Mouse (Mus musculus) gastrocnemius, adult 8-10 months (tissue): ENCODE data around the gene Hist1h2ab. TPM values are rescaled to one million over a fixed set of nuclear protein-coding genes. Genes with fewer than 3 reads are reported as not detected.
"Not testable (repeated sequence)": the region's sequence is repeated elsewhere in the genome, so short reads cannot be mapped to it uniquely, and the experiment has no call there.

Experiments used
- DNase-seq, 2 experiments: peaks; one replicate each; pipeline ENCODE4 v3.0.0; 2022; ENCODE audit warnings: low spot score in 2 of 2
- total RNA-seq, 4 experiments: library from RNA; stranded (reverse); gene quantifications; 2 replicates each; pipeline ENCODE4 v1.2.4; 2022

Hist1h2ab gene
- total RNA-seq, 4 experiments from 2014 or later: 0.97 to 4.9 (median 3.5) TPM; not detected in 1

DNA sequence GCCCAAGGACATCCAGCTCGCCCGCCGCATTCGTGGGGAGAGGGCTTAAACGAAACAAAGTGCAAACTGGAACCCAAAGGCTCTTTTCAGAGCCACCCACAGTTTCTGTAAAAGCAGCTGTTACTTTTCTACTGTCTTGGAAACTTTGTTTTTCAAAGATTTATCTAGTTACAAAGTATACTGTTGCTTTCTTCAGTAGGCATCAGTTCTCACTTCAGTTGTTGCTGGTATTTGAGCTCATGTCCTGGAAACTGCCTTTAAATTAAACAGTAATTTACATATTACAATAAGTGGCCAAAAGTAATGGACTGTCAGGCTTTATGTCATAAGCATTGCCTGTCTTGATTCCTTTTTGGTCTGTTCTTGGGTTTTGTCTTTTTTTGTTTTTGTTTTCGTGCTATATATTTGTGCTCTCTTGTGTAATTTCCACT, 1.8 kb downstream of the Hist1h2ab start:
- no peak for DNase-seq

DNA sequence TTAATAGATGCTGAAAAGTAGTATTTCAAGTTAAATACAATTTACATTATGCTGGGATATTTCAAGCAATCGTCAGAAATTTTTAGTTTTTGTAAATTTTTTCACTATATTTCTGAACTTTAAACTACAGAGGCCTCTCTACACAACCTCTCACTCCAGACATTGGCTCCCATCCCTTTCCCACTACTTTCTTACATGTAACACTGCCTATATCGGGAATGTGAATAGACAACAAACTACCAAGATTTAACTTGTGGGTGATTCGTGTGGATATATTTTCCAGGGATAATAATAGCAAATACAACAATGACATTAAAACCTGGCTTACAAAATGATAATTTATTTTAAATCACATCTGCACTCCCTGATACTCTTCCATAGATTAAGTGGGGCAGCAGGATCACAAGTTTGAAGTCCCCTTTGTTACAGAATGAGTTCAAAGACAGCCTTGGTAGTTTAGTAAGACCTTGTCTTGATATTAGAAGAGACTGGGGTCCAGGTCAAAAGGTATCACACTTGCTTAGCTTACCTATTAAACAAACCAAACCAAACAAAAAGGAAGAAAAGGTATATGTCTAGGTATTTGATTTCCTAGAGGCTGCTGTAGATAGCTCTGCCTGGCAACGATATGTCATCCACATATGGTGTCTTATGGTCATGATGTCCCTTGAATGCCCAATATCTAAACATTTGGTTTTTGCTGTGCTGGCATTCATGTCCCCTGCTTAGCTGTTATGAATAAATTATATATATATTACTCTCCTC, 2.6 kb downstream of the Hist1h2ab start:
- DNase-seq: no peak

DNA sequence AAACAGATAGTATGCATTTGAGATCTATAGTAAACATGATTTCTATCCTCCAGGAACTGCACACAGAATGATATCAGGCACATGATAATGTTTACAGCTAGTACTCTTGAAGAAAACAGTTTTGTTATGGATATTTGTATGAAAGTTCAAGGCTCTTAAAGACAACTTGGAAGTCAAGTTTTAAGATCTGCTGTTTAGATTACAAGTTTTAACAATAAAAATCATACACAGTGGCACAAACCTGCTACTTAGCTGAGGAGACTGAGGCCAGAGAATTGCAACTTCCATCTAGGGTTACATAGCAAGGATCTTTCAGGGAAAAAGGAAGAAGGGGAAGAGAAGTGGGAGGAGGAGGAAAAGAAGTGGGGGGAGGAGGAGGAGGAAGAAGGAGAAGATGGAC, 4.1 kb downstream of the Hist1h2ab start:
- no peak for DNase-seq

DNA sequence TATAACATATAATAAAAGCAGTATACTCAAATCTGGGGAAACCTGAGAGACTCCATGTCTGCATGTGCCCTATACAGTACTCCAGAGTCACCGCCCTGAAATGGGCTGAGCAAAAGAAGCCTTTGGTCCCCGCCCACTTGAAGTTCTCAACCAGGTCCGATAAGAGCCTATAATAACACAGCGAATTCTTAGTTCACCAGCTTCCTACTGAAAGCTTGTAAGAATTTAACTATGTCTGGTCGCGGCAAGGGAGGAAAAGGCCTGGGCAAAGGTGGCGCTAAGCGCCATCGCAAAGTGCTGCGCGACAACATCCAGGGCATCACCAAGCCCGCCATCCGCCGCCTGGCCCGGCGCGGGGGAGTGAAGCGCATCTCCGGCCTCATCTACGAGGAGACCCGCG, 5.9 kb downstream of the Hist1h2ab start, which contains the start of gene Hist1h4b:
Gene Hist1h4b (plus strand): TSS at position 224 of the 400 bp plus-strand sequence.
- peak in 1 of 2 experiments; percentile 17 for DNase-seq

DNA sequence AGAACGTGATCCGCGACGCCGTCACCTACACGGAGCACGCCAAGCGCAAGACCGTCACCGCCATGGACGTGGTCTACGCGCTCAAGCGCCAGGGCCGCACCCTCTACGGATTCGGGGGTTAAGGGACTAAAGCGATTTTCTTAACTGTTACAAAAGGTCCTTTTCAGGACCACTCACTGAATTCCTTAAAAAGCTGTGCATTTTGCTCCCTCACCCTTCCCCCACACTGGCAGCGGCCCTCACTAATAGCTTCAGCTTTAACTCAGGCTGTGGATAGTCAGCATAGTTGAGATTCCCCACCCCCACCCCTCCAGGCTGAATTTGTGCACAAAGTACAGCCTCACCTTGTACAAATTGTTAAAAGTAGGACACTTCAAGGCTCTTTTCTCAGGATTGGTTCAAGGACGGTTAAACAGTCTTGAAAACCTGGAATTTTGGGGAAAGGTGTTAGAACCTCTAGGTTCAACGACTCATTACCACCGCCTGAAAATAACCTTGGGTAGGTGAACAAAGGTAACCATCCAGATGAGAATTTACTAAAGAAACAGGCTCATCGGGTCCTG, 6.4 kb downstream of the Hist1h2ab start:
- DNase-seq: no peak

DNA sequence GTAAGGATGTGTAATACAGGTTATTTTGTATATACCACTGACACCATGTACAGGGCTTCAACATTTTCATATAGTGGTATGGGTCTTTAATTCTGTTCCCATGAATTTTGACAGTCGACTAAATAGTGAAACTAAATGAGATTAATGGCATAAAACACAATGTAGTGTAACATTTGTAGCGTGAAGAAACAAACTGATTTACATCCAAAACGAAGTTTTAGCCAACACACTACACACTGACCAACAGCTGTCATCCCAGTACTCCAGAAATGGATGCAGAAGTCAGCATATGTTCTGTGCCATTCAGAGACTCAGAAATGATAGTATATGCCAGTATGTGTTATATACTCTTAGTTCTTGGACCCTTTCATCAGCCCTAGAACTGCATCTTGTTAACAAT, 7.0 kb downstream of the Hist1h2ab start:
- no peak for DNase-seq

DNA sequence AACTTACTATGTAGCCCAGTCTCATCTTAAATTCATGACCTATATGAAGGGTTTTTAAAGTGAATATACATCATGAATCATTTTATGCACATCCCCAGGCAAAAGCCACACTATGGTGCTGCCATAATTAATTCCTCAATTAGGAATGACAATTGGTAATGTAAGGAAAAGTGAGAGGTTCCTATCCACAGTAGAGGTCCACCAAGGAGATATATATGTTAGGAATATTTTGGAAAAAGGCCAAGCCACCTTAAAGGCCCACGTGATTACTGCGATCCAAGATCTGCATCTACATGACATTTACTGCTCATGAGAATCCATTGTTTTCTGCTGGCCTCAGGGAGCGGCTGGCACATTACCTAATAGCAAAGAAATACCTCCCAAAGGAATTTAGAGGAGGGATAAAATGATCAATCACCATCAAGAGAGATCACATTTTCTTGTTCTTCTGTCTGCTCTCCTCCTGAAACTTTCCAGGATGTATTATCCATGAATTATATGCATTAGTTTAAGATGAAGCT, 8.4 kb downstream of the Hist1h2ab start:
- DNase-seq: no peak

DNA sequence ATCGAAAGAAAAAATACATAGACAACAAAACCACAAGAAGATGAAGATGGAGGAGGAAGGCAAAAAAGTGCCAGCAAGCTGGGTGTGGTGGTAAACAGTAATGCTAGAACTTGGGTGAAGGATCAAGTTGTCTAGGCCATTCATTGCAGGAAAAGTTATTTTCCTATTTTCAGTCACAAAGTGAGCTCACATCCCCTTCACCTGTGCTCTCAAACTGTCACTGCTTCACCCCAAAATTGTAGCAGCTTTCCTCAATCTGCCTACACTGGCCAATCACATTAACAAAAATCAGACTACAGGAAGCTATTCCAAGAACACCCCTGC, 9.0 kb downstream of the Hist1h2ab start:
- no peak for DNase-seq

DNA sequence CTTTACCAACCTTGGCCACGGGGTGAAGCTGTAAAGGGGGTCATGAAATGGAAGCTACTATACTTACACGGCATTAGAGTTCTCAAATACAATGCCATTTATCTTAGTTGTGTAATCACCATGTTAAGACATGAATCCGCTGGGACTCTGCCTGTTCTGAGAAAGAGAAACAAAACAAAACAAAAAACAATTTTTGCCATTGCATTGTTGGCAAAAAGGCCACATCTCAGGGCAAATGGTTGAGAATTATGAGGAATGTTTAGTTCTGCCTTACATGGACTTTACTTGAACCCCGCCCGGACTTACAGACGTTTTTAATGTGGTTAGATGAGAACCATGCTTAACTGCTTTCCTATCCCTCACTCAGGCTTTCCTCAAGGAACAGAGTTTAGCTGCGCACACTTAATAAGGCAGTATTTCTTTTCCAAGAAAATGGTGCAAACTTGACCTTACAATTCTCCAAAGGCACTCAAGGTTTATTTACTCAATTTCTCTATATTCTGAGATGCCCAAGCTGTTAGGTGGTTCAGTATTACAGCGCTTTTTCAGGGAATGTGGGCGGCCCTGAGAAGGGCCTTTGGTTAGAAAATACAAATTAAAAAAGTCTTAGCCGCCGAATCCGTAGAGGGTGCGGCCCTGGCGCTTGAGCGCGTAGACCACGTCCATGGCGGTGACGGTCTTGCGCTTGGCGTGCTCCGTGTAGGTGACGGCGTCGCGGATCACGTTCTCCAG, 9.5 kb downstream of the Hist1h2ab start:
- no peak for DNase-seq

DNA sequence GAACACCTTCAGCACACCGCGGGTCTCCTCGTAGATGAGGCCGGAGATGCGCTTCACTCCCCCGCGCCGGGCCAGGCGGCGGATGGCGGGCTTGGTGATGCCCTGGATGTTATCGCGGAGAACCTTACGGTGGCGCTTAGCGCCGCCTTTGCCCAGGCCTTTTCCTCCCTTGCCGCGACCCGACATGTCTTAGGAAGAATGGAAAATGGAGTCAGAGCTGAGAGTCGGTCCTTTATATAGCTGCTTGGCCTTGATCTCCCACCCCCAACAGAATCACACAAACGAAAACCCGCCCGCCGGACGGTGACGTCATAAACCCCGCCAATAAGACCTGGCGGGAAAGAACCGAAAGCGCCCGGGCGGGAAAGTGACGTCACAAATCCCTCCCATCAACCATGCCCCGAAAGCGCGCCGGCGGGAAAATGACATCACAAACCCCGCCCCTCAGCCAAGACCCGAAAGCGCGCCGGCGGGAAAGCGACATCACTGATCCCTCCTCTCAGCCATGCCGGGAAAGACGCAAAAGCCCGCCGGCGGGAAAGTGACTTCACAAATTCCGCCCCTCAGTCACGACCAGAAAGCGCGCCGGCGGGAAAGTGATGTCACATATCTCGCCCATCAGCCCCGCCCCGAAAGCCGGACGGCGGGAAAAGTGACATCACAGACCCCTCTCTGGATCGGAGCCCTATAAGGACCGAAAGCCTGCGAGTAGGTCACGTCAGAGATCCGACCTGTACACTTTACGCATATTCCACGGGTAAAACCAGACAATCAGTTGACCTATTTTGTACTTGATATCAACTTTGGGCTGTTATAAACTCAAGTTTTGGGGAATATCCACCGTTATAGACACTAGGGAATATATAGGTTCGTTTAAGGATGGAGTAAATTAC, 10.3 kb downstream of the Hist1h2ab start, which contains the start of gene Hist1h4a:
Gene Hist1h4a (minus strand): TSS at position 259 of the 893 bp plus-strand sequence.
- peak; percentile 82 to 87 for DNase-seq

DNA sequence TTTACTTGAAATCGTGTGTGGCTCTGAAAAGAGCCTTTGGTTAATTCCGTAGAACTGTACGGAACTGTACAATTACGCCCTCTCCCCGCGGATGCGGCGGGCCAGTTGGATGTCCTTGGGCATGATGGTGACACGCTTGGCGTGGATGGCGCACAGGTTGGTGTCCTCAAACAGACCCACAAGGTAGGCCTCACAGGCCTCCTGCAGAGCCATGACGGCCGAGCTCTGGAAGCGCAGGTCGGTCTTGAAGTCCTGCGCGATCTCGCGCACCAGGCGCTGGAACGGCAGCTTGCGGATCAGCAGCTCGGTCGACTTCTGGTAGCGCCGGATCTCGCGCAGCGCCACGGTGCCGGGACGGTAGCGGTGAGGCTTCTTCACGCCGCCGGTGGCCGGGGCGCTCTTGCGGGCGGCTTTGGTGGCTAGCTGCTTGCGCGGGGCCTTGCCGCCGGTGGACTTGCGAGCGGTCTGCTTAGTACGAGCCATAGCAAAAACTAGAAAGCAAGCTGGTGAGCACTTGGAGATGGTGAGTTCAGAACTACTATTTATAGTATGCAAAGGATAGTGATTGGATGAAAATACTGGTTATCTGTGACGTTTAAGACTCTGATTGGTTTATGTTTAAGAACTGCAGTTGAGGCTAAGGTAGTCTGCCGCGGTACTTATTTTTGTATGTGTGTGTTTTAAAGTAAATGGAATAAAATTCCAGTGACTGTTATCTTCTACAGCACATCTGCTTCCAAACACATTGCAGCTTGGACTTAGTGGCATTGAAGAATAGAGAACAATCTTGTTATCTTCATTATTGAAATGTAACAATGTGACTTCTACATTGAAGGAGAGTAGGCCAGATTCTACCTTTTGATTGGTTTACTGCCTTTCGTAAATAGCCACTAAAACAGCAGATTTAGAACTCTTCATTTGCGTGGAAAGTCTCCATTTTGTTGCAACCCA, 11.2 kb downstream of the Hist1h2ab start, which contains the start of gene Hist1h3a:
Gene Hist1h3a (minus strand): TSS at position 516 of the 951 bp plus-strand sequence.
- not testable (repeated sequence) for DNase-seq

DNA sequence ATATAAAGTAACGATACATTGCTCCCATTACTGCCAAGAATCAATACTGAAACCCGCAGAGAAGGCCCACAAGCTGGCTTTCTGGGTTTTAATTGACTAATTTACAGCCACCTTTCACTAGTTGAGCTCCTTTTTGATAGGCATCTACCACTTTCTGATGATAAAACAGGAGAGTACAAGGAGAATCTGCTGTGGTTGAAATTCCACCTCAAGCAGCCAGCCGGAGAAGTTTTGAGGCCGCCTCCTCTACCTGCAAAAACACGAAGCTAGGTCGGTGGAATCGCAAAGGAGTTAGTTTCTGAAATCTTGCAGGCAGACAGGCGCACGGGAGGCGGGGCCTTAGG, 12.3 kb downstream of the Hist1h2ab start:
- no peak for DNase-seq

DNA sequence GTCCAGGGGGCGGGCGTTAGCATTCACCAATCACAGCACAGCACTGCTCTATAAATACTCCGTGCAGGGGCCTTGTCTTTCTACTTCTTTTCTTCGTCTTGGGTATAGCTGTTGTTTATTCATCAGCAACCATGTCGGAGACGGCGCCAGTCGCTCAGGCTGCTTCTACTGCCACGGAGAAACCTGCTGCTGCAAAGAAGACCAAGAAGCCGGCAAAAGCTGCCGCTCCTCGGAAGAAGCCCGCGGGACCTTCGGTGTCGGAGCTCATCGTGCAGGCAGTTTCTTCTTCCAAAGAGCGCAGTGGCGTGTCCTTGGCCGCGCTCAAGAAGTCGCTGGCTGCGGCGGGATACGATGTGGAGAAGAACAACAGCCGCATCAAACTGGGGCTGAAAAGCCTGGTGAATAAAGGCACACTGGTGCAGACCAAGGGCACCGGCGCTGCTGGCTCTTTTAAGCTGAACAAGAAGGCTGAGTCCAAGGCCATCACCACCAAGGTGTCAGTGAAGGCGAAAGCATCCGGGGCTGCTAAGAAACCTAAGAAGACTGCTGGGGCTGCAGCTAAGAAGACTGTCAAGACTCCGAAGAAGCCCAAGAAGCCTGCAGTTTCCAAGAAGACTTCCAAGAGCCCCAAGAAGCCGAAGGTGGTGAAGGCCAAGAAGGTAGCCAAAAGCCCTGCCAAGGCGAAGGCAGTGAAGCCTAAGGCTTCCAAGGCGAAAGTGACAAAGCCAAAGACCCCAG, 12.8 kb downstream of the Hist1h2ab start, which contains the start of gene Hist1h1a:
Gene Hist1h1a (plus strand): TSS at position 81 of the 738 bp plus-strand sequence.
- peak; percentile 40 to 51 for DNase-seq

DNA sequence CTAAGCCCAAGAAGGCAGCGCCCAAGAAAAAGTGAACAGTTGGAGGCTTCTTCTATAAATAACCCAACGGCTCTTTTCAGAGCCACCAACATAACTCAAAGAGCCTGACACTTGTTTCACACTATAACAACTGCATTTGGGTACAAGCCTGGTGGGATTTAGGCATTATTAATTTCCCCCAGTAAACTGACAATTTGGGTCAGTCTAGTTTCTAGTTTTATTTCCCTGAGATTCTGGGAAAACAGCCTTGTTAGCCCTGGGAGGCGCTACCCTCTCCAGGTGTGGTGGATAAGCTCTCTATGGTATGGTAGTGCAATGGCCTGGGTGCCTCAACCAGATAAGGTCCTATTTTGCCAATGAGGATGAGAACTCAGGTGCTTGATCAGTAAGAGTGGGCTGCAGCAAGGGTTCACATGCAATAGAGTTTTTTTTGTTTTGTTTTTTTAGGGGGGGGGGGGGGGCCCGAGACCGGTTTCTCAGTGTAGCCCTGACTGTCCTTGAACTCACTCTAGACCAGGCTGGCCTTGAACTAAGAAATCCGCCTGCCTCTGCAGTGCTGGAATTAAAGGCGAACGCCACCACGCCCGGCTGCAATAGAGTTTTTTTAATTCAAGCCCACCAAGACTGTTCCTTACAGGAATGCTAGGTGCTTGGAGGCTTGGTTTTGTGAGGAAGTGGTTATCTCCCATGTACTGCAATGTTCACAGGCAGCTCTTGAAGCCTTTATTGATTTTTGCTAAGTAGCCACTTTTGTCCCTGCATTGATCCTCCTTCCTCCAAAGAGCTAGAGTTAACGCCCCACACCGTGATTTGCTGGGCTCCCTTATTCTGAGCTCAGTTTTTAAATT, 13.6 kb downstream of the Hist1h2ab start:
- no peak for DNase-seq

DNA sequence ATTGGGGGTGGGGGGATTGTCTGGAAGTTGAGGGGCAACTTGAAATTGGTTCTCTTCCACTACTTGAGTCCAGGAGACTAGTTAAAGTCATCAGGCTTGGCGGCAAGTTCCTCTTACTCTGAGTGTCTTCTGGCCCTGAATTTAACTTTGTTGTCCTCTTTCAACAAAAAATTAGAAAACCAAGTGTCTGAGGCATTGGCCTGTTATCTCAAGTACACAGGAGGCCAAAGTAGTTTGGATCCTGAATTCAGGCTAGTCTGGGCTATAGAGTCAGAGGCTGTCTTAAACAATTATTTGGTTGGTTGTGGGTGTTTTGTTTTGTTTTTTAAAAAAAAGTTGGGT, 14.2 kb downstream of the Hist1h2ab start:
- DNase-seq: no peak

DNA sequence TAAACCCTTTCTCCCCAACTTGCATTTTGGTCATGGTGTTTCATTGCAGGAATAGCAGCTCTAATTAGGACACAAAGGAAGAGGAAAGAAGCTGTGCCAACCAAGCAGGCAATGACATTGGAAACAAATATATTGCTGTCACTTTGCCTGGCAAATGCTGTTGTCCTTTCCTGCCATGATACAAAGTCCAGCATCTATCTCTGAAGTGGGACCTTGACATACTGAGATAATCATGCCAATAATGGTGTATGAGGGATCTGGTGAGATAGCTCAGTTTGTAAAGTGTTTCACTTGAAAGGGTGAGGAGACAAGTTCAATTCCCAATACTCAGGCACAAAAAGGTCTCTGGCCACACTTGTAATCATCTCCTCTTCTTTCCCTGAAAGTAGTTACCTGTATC, 15.8 kb downstream of the Hist1h2ab start:
- DNase-seq: no peak

DNA sequence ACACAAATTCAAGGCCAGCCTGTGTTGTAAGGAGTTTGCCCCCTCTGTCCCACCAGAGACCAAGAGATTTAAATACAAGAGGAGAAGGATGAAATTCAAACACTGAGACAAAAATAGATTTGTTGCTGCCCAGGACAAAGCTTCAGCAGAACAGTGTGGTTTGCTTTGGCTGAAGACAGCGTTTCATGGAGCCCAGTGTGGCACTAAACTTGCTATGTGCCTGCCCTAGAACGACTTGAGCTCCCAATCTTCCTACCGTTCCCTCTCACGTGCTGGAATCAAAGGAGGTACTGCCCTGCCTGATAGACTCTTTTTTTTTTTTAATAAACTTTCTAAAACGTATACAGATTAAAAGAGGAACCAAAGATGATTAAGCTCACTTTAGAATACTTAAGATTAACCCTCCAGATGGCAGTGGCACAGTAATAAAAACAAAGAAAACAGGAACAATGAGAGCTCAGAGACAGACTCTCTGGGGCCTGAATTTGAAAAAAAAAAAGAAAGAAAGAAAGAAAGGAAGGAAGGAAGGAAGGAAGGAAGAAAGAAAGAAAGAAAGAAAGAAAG, 18.0 kb downstream of the Hist1h2ab start:
- no peak for DNase-seq

DNA sequence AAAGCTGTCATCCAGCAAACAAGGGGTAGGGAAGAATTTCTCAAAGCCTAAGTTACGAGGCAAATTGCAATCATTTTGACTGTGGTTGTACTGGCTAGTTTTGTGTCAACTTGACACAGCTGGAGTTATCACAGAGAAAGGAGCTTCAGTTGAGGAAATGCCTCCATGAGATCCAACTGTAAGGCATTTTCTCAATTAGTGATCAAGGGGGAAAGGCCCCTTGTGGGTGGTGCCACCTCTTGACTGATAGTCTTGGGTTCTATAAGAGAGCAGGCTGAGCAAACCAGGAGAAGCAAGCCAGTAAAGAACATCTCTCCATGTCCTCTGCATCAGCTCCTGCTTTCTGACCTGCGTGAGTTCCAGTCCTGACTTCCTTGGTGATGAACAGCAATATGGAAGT, 18.7 kb downstream of the Hist1h2ab start, which contains the start of gene Trim38:
Gene Trim38 (plus strand): TSS at position 301 of the 400 bp plus-strand sequence.
- DNase-seq: not testable (repeated sequence)
